In genomic region chr2:157104454-157104853, GRCm38 (mm10) we compare ENCODE assay signal across 28 mouse cellular contexts. TPM values are rescaled to one million over a fixed set of nuclear protein-coding genes. Genes with fewer than 3 reads are reported as not detected.
DNase-seq lines count a peak whose midpoint lies in the region; ATAC-seq and TF ChIP-seq lines count a peak whose summit lies in the region.
"Had no signal": no experiment of that assay in that cellular context is flagged by ENCODE, and none has a peak within 500 bp of the region (broad histone marks: within the 10 kb centered on the region; RNA-seq: fewer than 3 reads in every experiment).

No protein-coding gene starts in this region.

- H3K27me3 ChIP-seq in kidney, adult 2 months (replicated peaks; ENCODE audit: control insufficient read depth, insufficient read depth, low read length) = no peaks in the 10 kb centered on the region
- no peaks in the 10 kb centered on the region for H3K27me3 ChIP-seq in kidney, embryonic 15.5 days
- no peaks in the 10 kb centered on the region for H3K27me3 ChIP-seq in midbrain, embryonic 11.5 days (ENCODE audit: control insufficient read depth, insufficient read depth, low read length)
- no peaks in the 10 kb centered on the region for H3K27me3 ChIP-seq in midbrain, postnatal 0 days (ENCODE audit: insufficient read depth, low read length)
- H3K27me3 ChIP-seq: CH12.LX; embryonic facial prominence, embryonic 12.5 days; forebrain, embryonic 13.5 days; forebrain, embryonic 15.5 days; Patski had no signal

- H3K36me3 ChIP-seq in kidney, adult 2 months (ENCODE audit: control insufficient read depth, insufficient read depth, low read length) = peaks cover 3% of the 10 kb centered on the region
- peaks cover 66% of the 10 kb centered on the region for H3K36me3 ChIP-seq in kidney, embryonic 15.5 days
- 0 out of 2 replicates have a peak, but pooled peaks cover 3% of the 10 kb centered on the region for H3K36me3 ChIP-seq in midbrain, embryonic 11.5 days (ENCODE audit: control insufficient read depth, insufficient read depth, low read length)
- peaks cover 3% of the 10 kb centered on the region for H3K36me3 ChIP-seq in midbrain, postnatal 0 days (ENCODE audit: insufficient read depth, low read length)

- no peak overlapping the region for H3K4me3 ChIP-seq in kidney, adult 2 months (ENCODE audit: insufficient read depth, low read depth, low read length)
- H3K4me3 ChIP-seq in kidney, embryonic 15.5 days (replicated peaks) = no peak overlapping the region
- H3K4me3 ChIP-seq in midbrain, embryonic 11.5 days (ENCODE audit: low read depth, low read length) = no peak overlapping the region
- H3K4me3 ChIP-seq in midbrain, postnatal 0 days (ENCODE audit: low read depth, low read length) = no peak overlapping the region
- H3K4me3 ChIP-seq: embryonic facial prominence, embryonic 10.5 days; embryonic facial prominence, embryonic 12.5 days; forebrain, embryonic 13.5 days; forebrain, embryonic 15.5 days had no signal

- 0 out of 2 replicates have a peak, but pooled peaks have one; percentile 62 for ATAC-seq in kidney, embryonic 15.5 days (replicated peaks; ENCODE audit: low FRiP score)
- no peak for ATAC-seq in midbrain, embryonic 11.5 days (ENCODE audit: low FRiP score)
- no peak for ATAC-seq in midbrain, postnatal 0 days (ENCODE audit: low FRiP score)
- ATAC-seq: activated CD4-positive, CD25-positive, alpha-beta regulatory T cell, adult 4 months; CD4-positive, CD25-positive, alpha-beta regulatory T cell, adult 4 months; forebrain, embryonic 13.5 days; forebrain, embryonic 15.5 days; Patski had no signal

- no peak for TF ChIP-seq POLR2A in kidney, adult 2 months (IDR thresholded peaks at IDR 0.05; ENCODE audit: low read depth, low read length)

- no peak for TF ChIP-seq CTCF in kidney, adult 2 months (conservative IDR thresholded peaks at IDR 0.05; ENCODE audit: insufficient read depth, insufficient read length, low read depth, low read length)
- no peak for TF ChIP-seq CTCF in midbrain, postnatal 0 days (IDR thresholded peaks at IDR 0.05)

- WGBS in kidney, adult 2 months = 58% methylated on average over 8 of the region's 8 CpGs
- WGBS in kidney, embryonic 15.5 days = 70% methylated on average over 8 of the region's 8 CpGs
- 92% methylated on average over 8 of the region's 8 CpGs for WGBS in midbrain, embryonic 11.5 days
- WGBS in midbrain, postnatal 0 days = 87% methylated on average over 8 of the region's 8 CpGs

- 0 out of 2 replicates have a peak, but pooled peaks cover 2% of the 10 kb centered on the region for H3K4me1 ChIP-seq in kidney, adult 2 months (ENCODE audit: control insufficient read depth, insufficient read depth, low read length)
- H3K4me1 ChIP-seq in kidney, embryonic 15.5 days = peaks cover 11% of the 10 kb centered on the region; the same call in 1 of the 2 replicates
- no peaks in the 10 kb centered on the region for H3K4me1 ChIP-seq in midbrain, embryonic 11.5 days (ENCODE audit: control insufficient read depth, insufficient read depth, low read length)
- no peaks in the 10 kb centered on the region for H3K4me1 ChIP-seq in midbrain, postnatal 0 days (ENCODE audit: insufficient read depth, low read length)
- H3K4me1 ChIP-seq: embryonic facial prominence, embryonic 10.5 days; embryonic facial prominence, embryonic 12.5 days; forebrain, embryonic 13.5 days; forebrain, embryonic 15.5 days had no signal

- H3K4me2 ChIP-seq in kidney, embryonic 15.5 days = no peak overlapping the region
- no peak overlapping the region for H3K4me2 ChIP-seq in midbrain, embryonic 11.5 days
- no peak overlapping the region for H3K4me2 ChIP-seq in midbrain, postnatal 0 days (ENCODE audit: low read depth, low read length, poor library complexity, severe bottlenecking)
- H3K4me2 ChIP-seq: embryonic facial prominence, embryonic 12.5 days; forebrain, embryonic 13.5 days; forebrain, embryonic 15.5 days had no signal

- no peaks in the 10 kb centered on the region for H3K9me3 ChIP-seq in kidney, embryonic 15.5 days (replicated peaks)
- no peaks in the 10 kb centered on the region for H3K9me3 ChIP-seq in midbrain, embryonic 11.5 days (ENCODE audit: control insufficient read depth, low read length)
- no peaks in the 10 kb centered on the region for H3K9me3 ChIP-seq in midbrain, postnatal 0 days (ENCODE audit: low read length)
- H3K9me3 ChIP-seq: embryonic facial prominence, embryonic 10.5 days; embryonic facial prominence, embryonic 12.5 days; forebrain, embryonic 13.5 days; forebrain, embryonic 15.5 days; G1E had no signal

- H3K27ac ChIP-seq in kidney, adult 2 months (ENCODE audit: insufficient read depth, low read depth, low read length) = no peak overlapping the region
- peak overlapping the region; percentile 60 for H3K27ac ChIP-seq in kidney, embryonic 15.5 days
- H3K27ac ChIP-seq in midbrain, embryonic 11.5 days (ENCODE audit: low read depth, low read length) = no peak overlapping the region
- H3K27ac ChIP-seq in midbrain, postnatal 0 days (ENCODE audit: low read depth, low read length) = no peak overlapping the region
- H3K27ac ChIP-seq: embryonic facial prominence, embryonic 10.5 days; embryonic facial prominence, embryonic 12.5 days; forebrain, embryonic 13.5 days; forebrain, embryonic 15.5 days had no signal

- DNase-seq in kidney, adult 2 months = peak; percentile 28
- DNase-seq in kidney, postnatal 10 days = no peak
- DNase-seq in kidney, adult 9 months = no peak
- DNase-seq in midbrain, embryonic 11.5 days (ENCODE audit: low spot score, missing footprints) = peak; percentile 66
- no peak for DNase-seq in midbrain, postnatal 0 days (ENCODE audit: low spot score)
- DNase-seq: adrenal gland, adult 8-10 months; adrenal gland, postnatal 14 days; adrenal gland, postnatal 36 days; B cell, adult 2 months; cerebellum, adult 11-12 months; cerebellum, adult 2 months; cerebellum, adult 9-10 months; cerebellum, postnatal 10 days; cerebellum, postnatal 25 days had no signal

- no peak overlapping the region for H3K9ac ChIP-seq in kidney, embryonic 15.5 days
- no peak overlapping the region for H3K9ac ChIP-seq in midbrain, embryonic 11.5 days (ENCODE audit: low read length)
- no peak overlapping the region for H3K9ac ChIP-seq in midbrain, postnatal 0 days (replicated peaks; ENCODE audit: low read length, poor library complexity, severe bottlenecking)
- H3K9ac ChIP-seq: embryonic facial prominence, embryonic 12.5 days; forebrain, embryonic 13.5 days; forebrain, embryonic 15.5 days had no signal

RNA-seq across cellular contexts. Expression of gene Tldc2, which starts 17.6 kb away (rescaled TPM):
- 11.3 and 12.2 TPM in 2 replicates for polyA plus RNA-seq in kidney, adult 2 months (2012; rRNA removed)
- polyA plus RNA-seq in kidney, embryonic 15.5 days (2015; fragmentation: Nextera tagmentation; extraction: Ambion mirVana) = 0.27 TPM in 1 of 2 replicates, not detected in the other
- polyA plus RNA-seq in midbrain, embryonic 11.5 days (2014; fragmentation: Nextera tagmentation; extraction: Ambion mirVana) = not detected in 2 replicates
- total RNA-seq in midbrain, postnatal 0 days (2014; rRNA removed) = not detected in 2 replicates
- not detected in 2 replicates for polyA plus RNA-seq in midbrain, postnatal 0 days (2015; fragmentation: Nextera tagmentation; extraction: Ambion mirVana)
- total RNA-seq: adrenal gland, adult 18-20 months; adrenal gland, adult 8-10 months; adrenal gland, postnatal 14 days; adrenal gland, postnatal 36 days; CH12.LX; G1E had no signal
- polyA plus RNA-seq: activated CD4-positive, CD25-positive, alpha-beta regulatory T cell, adult 4 months; CD4-positive, CD25-positive, alpha-beta regulatory T cell, adult 4 months; cortical plate, adult 2 months; embryonic facial prominence, embryonic 10.5 days; embryonic facial prominence, embryonic 12.5 days; embryonic facial prominence, embryonic 14.5 days; forebrain, embryonic 11.5 days; forebrain, embryonic 13.5 days; forebrain, embryonic 15.5 days; G1E had no signal

RNA-seq across cellular contexts. Expression of gene Soga1, which starts 25.4 kb away (rescaled TPM):
- polyA plus RNA-seq in kidney, adult 2 months (2012; rRNA removed) = 5.3 and 5.4 TPM in 2 replicates
- 3.5 and 4.2 TPM in 2 replicates for polyA plus RNA-seq in kidney, embryonic 15.5 days (2015; fragmentation: Nextera tagmentation; extraction: Ambion mirVana)
- 5.2 and 6.0 TPM in 2 replicates for polyA plus RNA-seq in midbrain, embryonic 11.5 days (2014; fragmentation: Nextera tagmentation; extraction: Ambion mirVana)
- 122 and 132 TPM in 2 replicates for total RNA-seq in midbrain, postnatal 0 days (2014; rRNA removed)
- 2.8 and 3.9 TPM in 2 replicates for polyA plus RNA-seq in midbrain, postnatal 0 days (2015; fragmentation: Nextera tagmentation; extraction: Ambion mirVana)

RNA-seq across cellular contexts. Expression of gene Samhd1, which starts 30.6 kb away (rescaled TPM):
- polyA plus RNA-seq in kidney, adult 2 months (2012; rRNA removed) = 16.4 and 23.5 TPM in 2 replicates
- polyA plus RNA-seq in kidney, embryonic 15.5 days (2015; fragmentation: Nextera tagmentation; extraction: Ambion mirVana) = 25.3 and 27.2 TPM in 2 replicates
- 21.0 and 21.7 TPM in 2 replicates for polyA plus RNA-seq in midbrain, embryonic 11.5 days (2014; fragmentation: Nextera tagmentation; extraction: Ambion mirVana)
- total RNA-seq in midbrain, postnatal 0 days (2014; rRNA removed) = 13.0 and 14.1 TPM in 2 replicates
- polyA plus RNA-seq in midbrain, postnatal 0 days (2015; fragmentation: Nextera tagmentation; extraction: Ambion mirVana) = 8.7 and 9.9 TPM in 2 replicates

Comparison
In these comparisons a context has a peak if more than half of its experiments do, and no peak if none do; other contexts are left out.
1. DNase-seq: peak in kidney, adult 2 months (single experiment) and midbrain, embryonic 11.5 days (single experiment); none in kidney, postnatal 10 days (single experiment), kidney, adult 9 months (single experiment) and midbrain, postnatal 0 days (single experiment).